Mouse (Mus musculus) kidney, embryonic 15.5 days (tissue): ENCODE measurements around the gene Gpr61. TPM values are rescaled to one million over a fixed set of nuclear protein-coding genes. Genes with fewer than 3 reads are reported as not detected.

ENCODE experiments used
- ATAC-seq: fragments of 200-750 bp; cut with Nextera tagmentation; replicated peaks from 2 replicates; pipeline ENCODE4 v1.8.0; 2017; ENCODE audit warnings: moderate TSS enrichment; ENCODE audit not compliant: low FRiP score
- H3K27ac ChIP-seq: fragments of 300-500 bp; sonication (generic); 2 replicates; pipeline ENCODE4 v1.5.1; 2015; ENCODE audit warnings: mild to moderate bottlenecking, inconsistent platforms
- H3K27me3 ChIP-seq: fragments of 300-500 bp; sonication (generic); 2 replicates; pipeline ENCODE4 v1.6.1; 2015; ENCODE audit warnings: inconsistent platforms
- H3K36me3 ChIP-seq: fragments of 300-500 bp; sonication (generic); 2 replicates; pipeline ENCODE4 v1.6.1; 2015; ENCODE audit warnings: inconsistent platforms
- H3K4me1 ChIP-seq: fragments of 300-500 bp; sonication (generic); 2 replicates; pipeline ENCODE4 v1.6.1; 2015; ENCODE audit warnings: inconsistent platforms
- H3K4me2 ChIP-seq: fragments of 300-500 bp; sonication (generic); 2 replicates; pipeline ENCODE4 v1.6.1; 2015; ENCODE audit warnings: moderate library complexity, mild to moderate bottlenecking, inconsistent platforms
- H3K4me3 ChIP-seq: fragments of 300-500 bp; sonication (generic); replicated peaks from 2 replicates; pipeline ENCODE4 v1.5.1; 2015; ENCODE audit warnings: mild to moderate bottlenecking, inconsistent platforms
- H3K9ac ChIP-seq: fragments of 300-500 bp; sonication (generic); 2 replicates; pipeline ENCODE4 v1.6.1; 2015; ENCODE audit warnings: mild to moderate bottlenecking, inconsistent platforms
- H3K9me3 ChIP-seq: fragments of 300-500 bp; sonication (generic); replicated peaks from 2 replicates; pipeline ENCODE4 v1.6.1; 2016; ENCODE audit warnings: inconsistent platforms
- WGBS: fragments of 180-500 bp; shearing (Covaris S2); methylation state at CpG from one replicate; pipeline ENCODE4 v1.1.7; 2015; ENCODE audit warnings: mixed read lengths; 5-methylcytosine and 5-hydroxymethylcytosine counted together
- polyA plus RNA-seq: library from polyadenylated mRNA; unstranded; fragments of >200 nt; fragmentation: Nextera tagmentation; extraction: Ambion mirVana; gene quantifications from 2 replicates; pipeline ENCODE4 v1.2.1, GENCODE M21; 2015

The Gpr61 gene
- polyA plus RNA-seq, 1 experiment from 2014 or later, result 0.05 TPM

DNA sequence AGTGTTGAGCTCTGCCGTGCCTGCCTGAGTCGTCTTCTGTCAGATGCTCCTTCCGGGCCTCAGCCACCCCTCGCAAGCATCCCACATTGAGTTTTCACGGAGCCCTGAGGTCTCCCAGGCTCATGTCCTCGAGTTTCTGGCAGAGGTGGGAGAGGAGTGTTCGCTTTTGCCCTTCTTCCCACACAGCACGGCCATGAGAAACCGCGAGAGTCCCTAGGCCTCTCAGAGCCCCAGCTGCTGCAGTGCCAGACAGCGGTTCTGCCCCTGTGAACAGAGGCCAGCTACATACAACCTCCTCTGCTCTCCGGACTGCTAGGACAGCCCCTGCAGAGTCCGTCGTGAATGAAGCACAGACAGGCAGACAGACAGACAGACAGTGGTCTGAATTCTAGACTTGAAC lies 12.8 kb upstream of the Gpr61 start:
- H3K9ac ChIP-seq, result no peak overlapping the region; the same call in 1 of the 2 replicates
- no peak overlapping the region for H3K4me3 ChIP-seq
- peak overlapping the region; percentile 82 for H3K27ac ChIP-seq
- ATAC-seq, result 0 out of 2 replicates have a peak, but pooled peaks have one; percentile 27
- no peaks in the 10 kb centered on the region for H3K36me3 ChIP-seq
- peaks cover 47% of the 10 kb centered on the region for H3K4me1 ChIP-seq
- peak overlapping the region; percentile 35 for H3K4me2 ChIP-seq
- H3K9me3 ChIP-seq, result no peaks in the 10 kb centered on the region
- WGBS, result 15% methylated on average over 14 of the region's 14 CpGs
- H3K27me3 ChIP-seq, result peaks cover 13% of the 10 kb centered on the region

DNA sequence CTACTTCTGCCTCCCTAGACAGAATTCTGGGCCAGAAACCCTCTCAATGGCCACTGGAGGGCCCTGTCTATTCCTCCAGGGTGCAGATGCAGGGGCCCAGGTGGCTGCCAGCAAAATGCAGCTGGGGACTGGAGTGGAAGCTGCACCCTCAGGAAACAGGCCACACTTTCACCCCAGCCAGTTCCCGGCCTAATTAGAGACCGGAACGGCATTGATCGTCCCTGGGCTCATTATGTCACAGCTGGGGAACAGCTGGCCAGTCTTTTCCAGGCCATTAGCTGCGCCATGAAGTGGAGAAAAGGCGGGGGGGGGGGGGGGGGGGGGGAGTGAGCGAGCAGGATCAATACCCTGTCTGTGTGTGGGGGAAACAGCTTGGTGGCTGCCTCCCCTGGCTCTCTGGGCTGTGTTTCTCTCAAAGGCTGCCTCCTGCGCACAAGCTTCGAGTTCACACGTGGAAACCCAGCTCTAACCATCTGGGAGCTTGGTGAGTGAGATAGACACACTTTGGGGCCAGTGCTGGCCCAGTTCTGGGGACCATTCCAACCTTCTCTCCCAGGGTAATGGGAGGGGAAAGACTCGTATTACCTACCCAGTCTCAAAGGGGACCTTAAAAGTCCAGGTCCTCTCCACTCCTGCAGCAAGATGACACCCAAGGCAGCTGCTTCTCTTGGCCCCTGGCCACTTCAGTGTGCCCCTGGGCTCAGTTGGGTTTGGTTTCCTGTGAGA lies 12.0 kb upstream of the Gpr61 start:
- Histone ChIP-seq H3K4me2 (peak overlapping the region; percentile 17; the same call in 1 of the 2 replicates), H3K4me1 (peaks cover 47% of the 10 kb centered on the region), H3K27ac (peak overlapping the region; percentile 82), H3K4me3 (no peak overlapping the region), H3K9me3 (no peaks in the 10 kb centered on the region), H3K27me3 (peaks cover 13% of the 10 kb centered on the region), H3K9ac (no peak overlapping the region), H3K36me3 (no peaks in the 10 kb centered on the region)
- WGBS, result 15% methylated on average over 7 of the region's 11 CpGs
- ATAC-seq, result peak; percentile 55

DNA sequence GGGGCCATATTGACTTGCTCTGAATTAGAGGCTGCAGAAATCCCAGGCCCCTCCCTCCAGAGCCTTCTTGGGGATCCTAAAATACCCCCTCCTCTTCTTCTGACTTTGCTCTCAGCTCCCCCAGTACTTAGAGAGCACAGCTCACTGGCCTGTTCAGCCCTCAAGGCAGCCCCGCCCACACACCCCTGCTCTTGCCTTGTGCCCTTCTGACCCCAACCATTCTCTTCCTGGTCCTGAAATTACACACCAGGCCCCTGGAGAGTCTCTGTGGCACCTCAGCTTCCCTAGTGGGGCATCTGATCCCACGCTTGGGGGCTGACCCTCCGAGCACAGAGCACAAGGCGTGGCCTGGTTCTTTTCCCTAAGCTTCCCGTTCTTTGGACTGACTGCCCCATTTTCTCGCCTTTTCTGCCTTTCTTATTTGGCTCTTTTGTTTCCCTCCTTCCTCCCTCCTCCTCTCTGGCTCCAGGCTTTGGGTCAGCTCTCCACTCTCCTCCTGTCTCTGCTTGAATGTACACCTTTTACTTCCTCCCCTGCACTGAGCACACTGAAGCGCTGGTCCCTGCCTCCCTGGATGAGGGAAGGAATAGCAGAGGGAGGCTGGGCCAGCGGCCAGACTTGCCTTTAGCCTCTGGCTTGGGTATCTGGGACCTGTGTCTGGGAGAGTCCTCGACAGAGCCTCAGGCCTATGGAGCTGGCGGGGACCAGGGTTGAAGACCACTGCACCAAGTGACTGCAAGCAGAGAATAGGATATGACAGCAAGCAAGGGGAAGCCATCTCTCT lies 11.0 kb upstream of the Gpr61 start:
- peaks cover 47% of the 10 kb centered on the region for H3K4me1 ChIP-seq
- no peaks in the 10 kb centered on the region for H3K9me3 ChIP-seq
- peak; percentile 61 for ATAC-seq
- H3K9ac ChIP-seq, result no peak overlapping the region; the same call in 1 of the 2 replicates
- no peaks in the 10 kb centered on the region for H3K36me3 ChIP-seq
- H3K4me2 ChIP-seq, result peak overlapping the region; percentile 54
- H3K4me3 ChIP-seq, result no peak overlapping the region
- peaks cover 13% of the 10 kb centered on the region for H3K27me3 ChIP-seq
- peak overlapping the region; percentile 82 for H3K27ac ChIP-seq
- WGBS, result 21% methylated on average over 10 of the region's 10 CpGs

DNA sequence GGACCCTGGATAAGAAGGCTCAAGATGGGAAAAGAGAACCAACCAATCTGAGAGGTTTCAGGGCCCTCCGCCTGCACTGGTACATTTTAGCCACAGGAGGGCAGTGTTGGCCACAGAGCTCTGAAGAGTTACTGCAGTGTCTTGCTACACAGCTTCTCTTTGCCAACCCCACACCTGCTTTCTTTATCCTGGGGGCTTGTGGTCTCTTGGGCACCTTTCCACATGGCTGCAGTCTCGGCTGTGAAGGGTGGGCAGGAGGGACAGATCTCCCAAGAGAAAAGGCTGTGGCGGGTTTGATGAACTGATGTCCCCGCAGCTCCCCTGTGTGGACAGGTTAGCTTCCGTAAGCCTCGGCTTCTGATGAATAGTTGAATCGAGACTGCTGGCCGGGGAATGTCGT lies 10.1 kb upstream of the Gpr61 start:
- H3K36me3 ChIP-seq, result no peaks in the 10 kb centered on the region
- peak; percentile 38; the same call in 1 of the 2 replicates for ATAC-seq
- 15% methylated on average over 9 of the region's 9 CpGs for WGBS
- H3K4me3 ChIP-seq, result peak overlapping the region; percentile 19
- H3K4me1 ChIP-seq, result peaks cover 47% of the 10 kb centered on the region
- peak overlapping the region; percentile 82; the same call in 1 of the 2 replicates for H3K27ac ChIP-seq
- peak overlapping the region; percentile 54 for H3K4me2 ChIP-seq
- no peak overlapping the region; the same call in 1 of the 2 replicates for H3K9ac ChIP-seq
- H3K27me3 ChIP-seq, result peaks cover 13% of the 10 kb centered on the region
- no peaks in the 10 kb centered on the region for H3K9me3 ChIP-seq

DNA sequence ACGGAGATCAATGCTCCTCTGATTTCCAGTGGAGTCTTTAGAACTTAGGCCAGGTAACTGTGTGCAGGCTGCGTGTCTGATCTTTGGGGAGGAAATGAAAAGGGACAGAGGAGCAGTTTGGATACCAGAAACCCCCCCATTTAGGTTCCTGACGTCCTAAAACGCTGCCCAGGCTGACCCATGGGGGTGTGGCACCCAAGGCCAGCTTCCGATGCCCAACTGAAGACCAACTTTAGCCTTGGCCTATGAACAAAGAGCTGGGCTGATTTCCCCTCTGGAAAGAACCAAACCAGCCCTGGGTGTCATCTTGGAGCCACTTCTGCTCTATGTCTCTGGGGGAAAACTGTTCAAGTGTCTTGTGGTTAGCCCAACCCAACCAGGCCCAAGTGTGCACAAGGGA lies 9.4 kb upstream of the Gpr61 start:
- H3K4me2 ChIP-seq, result no peak overlapping the region
- H3K9me3 ChIP-seq, result no peaks in the 10 kb centered on the region
- no peaks in the 10 kb centered on the region for H3K36me3 ChIP-seq
- ATAC-seq, result no peak
- H3K4me1 ChIP-seq, result peaks cover 42% of the 10 kb centered on the region
- no peak overlapping the region for H3K4me3 ChIP-seq
- WGBS, result 63% methylated on average over 5 of the region's 5 CpGs
- H3K9ac ChIP-seq, result no peak overlapping the region
- no peak overlapping the region for H3K27ac ChIP-seq
- H3K27me3 ChIP-seq, result peaks cover 16% of the 10 kb centered on the region

DNA sequence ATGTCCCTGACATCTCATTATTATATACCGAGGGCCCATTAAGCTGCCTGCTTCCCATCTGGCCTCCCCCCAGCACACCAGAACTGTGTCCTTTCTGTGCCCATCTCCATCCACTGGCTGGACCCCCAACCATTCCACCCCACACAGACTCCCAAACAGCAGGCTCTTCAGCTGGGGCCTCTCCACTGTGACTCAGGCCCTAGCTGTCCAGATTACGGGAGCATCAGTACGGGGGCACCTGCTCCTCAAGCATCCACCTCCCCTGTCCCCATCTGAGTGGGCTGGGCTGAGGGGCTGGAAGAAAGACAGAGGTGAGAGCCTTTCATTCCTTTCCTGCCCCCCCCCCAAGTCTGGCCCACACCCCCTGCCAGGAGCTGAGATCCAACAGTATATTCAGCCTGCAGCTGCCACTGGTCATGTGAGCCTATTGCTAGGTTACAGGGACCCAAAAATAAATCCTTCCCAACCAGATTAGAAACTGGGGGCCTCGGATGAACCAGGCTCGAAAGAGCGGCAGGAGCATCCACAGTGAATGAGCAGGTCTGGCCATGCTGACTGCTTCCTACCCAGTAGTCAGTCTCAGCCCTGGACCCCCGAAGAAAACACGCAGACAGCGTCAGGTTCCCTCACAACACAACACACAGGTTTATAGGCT lies 3.8 kb upstream of the Gpr61 start:
- Histone ChIP-seq H3K4me2 (no peak overlapping the region), H3K27ac (no peak overlapping the region), H3K9ac (no peak overlapping the region), H3K9me3 (no peaks in the 10 kb centered on the region), H3K36me3 (no peaks in the 10 kb centered on the region), H3K4me3 (no peak overlapping the region), H3K27me3 (0 out of 2 replicates have a peak, but pooled peaks cover 2% of the 10 kb centered on the region), H3K4me1 (no peaks in the 10 kb centered on the region; the same call in 1 of the 2 replicates)
- 64% methylated on average over 9 of the region's 9 CpGs for WGBS
- no peak for ATAC-seq

DNA sequence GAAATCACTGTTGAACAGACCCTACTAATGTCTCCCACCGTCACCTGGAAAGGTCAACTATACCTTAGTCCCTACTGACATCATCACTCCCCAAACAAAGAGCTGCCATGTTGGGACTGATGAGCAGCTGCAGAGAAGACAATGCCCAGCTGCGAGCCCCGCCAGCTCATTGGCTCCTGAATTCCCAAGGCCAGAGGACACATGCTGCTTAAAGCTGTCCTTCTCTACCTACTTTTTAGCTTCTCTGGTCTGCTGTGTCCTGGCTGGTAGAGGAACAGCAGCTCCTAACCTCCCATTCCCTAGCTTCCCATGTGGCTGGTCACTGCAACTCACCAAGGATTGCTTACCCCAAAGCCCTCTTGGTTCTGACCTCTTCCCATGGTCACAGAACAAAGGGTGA lies 2.4 kb downstream of the Gpr61 start:
- 80% methylated on average over 3 of the region's 3 CpGs for WGBS
- Histone ChIP-seq H3K9me3 (no peaks in the 10 kb centered on the region), H3K27me3 (no peaks in the 10 kb centered on the region), H3K27ac (no peak overlapping the region), H3K4me3 (no peak overlapping the region), H3K36me3 (no peaks in the 10 kb centered on the region), H3K4me2 (no peak overlapping the region), H3K4me1 (peaks cover 4% of the 10 kb centered on the region), H3K9ac (no peak overlapping the region)
- no peak for ATAC-seq

DNA sequence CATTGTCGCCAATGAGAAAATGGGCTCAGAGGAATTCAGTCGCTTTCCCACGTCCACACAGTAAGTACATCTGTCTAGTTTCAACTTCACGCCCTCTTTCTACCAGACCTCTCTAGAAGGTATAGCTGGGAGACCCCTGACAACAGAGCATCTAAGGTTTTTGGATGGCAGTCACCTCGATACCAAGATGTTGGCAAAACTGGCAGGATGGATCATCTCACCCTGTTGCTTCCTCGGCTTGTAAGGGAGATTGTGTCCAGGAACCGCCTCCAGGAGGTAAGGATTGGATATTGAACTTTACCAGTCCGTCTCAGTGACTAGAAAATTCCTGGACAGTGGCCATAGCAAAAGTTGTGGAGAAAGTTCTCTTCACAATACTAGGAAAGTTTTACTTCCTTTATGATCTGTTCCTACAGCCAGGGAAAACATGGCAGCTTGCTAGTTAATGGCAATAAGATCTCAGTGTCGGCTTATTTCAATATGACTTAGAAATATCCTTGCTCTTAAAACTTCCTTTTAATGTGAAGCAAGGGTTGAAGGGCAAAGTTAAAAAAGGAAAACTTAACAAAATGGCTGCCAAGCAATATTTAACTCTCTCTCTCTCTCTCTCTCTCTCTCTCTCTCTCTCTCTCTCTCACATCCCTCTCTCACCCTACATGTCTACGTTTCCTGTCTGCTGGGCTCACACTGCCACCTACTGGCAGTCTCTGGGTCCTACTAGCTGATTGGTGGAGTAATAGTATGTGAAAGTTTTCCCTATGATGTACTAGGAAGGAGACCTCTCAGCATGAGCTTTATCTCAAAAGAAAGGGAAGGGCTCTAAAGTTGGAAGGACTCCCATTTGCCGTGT lies 7.1 kb downstream of the Gpr61 start:
- no peaks in the 10 kb centered on the region for H3K9me3 ChIP-seq
- no peak overlapping the region for H3K9ac ChIP-seq
- 0 out of 2 replicates have a peak overlapping the region, but pooled peaks have one; percentile 7 for H3K27ac ChIP-seq
- no peak overlapping the region for H3K4me3 ChIP-seq
- ATAC-seq, result 0 out of 2 replicates have a peak, but pooled peaks have one; percentile 37
- peaks cover 27% of the 10 kb centered on the region for H3K4me1 ChIP-seq
- no peaks in the 10 kb centered on the region for H3K27me3 ChIP-seq
- peaks cover 7% of the 10 kb centered on the region; the same call in 1 of the 2 replicates for H3K36me3 ChIP-seq
- no peak overlapping the region for H3K4me2 ChIP-seq
- WGBS, result 62% methylated on average over 11 of the region's 11 CpGs

DNA sequence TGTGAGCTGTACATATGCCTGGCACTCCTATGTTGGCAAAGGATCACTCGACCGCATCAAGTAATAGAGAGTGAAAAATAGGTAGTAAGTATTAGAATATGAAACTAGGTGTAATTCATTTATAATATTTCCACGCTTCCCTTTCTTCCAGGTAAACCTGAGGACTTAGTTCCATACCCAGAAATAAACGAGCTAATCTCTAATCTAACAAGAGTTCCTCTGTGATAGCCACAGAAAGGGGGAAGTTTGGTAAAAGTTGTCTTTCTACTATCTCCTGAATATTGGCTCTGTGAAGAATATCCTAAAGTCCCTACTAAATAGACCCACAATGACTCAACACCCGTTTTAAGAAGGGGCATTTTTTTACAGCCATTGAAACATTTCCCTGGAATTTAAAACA lies 8.0 kb downstream of the Gpr61 start:
- Histone ChIP-seq H3K27me3 (no peaks in the 10 kb centered on the region), H3K9ac (peak overlapping the region; percentile 83), H3K36me3 (peaks cover 11% of the 10 kb centered on the region; the same call in 1 of the 2 replicates), H3K9me3 (no peaks in the 10 kb centered on the region), H3K4me1 (peaks cover 27% of the 10 kb centered on the region), H3K4me2 (peak overlapping the region; percentile 85), H3K4me3 (peak overlapping the region; percentile 79), H3K27ac (no peak overlapping the region)
- WGBS, result 61% methylated on average over 5 of the region's 5 CpGs
- ATAC-seq, result no peak

DNA sequence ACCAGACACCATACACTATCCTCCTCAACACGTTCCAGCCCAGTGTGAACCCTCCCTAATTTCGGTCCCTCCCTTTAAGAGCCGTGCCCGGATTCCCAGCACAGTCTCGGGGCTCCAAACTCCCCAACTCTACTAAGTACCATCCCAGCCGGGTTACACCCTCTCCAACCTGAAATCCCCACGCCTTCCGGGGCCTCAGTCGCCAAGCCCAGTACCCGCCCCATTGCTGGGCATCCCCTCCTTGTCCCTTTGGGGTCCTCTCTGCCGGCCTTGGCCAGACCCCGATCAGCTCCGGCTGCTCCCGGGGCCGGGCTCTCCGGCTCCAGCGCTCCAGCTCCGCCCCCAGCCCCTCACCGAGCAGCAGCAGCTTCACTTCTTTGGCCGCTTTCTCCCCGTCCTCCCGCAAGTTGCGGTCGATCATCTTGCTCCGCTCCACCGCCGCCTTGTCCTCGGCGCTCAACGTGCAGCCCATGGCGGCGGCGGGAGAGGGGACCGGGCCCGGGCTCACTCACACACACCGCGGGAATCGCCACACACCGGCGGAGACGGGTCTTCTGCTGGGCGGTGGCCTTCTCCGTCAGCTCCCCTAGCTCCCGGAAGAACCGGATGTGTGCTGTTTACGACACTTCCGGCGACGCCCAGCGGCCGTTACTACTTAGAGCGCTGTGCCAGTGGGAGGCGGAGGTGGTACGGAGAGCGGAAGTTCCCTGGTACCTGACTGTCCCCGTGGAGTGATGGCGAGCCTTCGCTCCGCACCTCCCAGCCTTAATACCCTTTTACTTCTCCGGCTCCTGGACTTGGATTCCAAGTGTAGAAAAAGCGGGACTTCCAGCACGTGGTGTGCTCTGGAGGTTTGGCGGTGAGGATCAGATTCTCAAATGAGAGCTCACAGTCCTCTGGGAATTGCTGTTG lies 8.9 kb downstream of the Gpr61 start, which contains the start of gene Gnai3:
Gene Gnai3 (minus strand): TSS at position 613 of the 912 bp plus-strand sequence.
- Histone ChIP-seq H3K27me3 (no peaks in the 10 kb centered on the region), H3K9me3 (no peaks in the 10 kb centered on the region), H3K27ac (peak within 1 kb of the TSS; percentile 95), H3K9ac (peak within 1 kb of the TSS; percentile 83), H3K4me3 (peak within 1 kb of the TSS; percentile 79), H3K4me1 (peaks cover 27% of the 10 kb centered on the region), H3K4me2 (peak within 1 kb of the TSS; percentile 85), H3K36me3 (peaks cover 15% of the 10 kb centered on the region; the same call in 1 of the 2 replicates)
- ATAC-seq, result peak; percentile 97
- under 1% methylated on average over 63 of the region's 63 CpGs for WGBS
